Mouse (Mus musculus) C2C12 (cell line): Measurements from ENCODE around the gene Mtmr2. TPM values are rescaled to one million over a fixed set of nuclear protein-coding genes. Genes with fewer than 3 reads are reported as not detected.
"Not testable (repeated sequence)": the region's sequence is repeated elsewhere in the genome, so short reads cannot be mapped to it uniquely, and the experiment has no call there.

Experiments used
- H3K27me3 ChIP-seq: one replicate; pipeline ENCODE4 v1.6.1; 2011; ENCODE audit not compliant: control insufficient read depth, insufficient read depth, insufficient read length
- H3K36me3 ChIP-seq: one replicate; pipeline ENCODE4 v1.6.1; 2011; ENCODE audit not compliant: control insufficient read depth, insufficient read depth
- H3K4me3 ChIP-seq: one replicate; pipeline ENCODE4 v1.5.1; 2011; ENCODE audit warnings: mild to moderate bottlenecking, control low read depth; ENCODE audit not compliant: poor library complexity, insufficient read depth, severe bottlenecking
- H3K79me2 ChIP-seq: one replicate; pipeline ENCODE4 v1.6.1; 2011; ENCODE audit not compliant: control insufficient read depth, insufficient read depth
- H3K79me3 ChIP-seq: one replicate; pipeline ENCODE4 v1.6.1; 2011; ENCODE audit warnings: low read depth, control low read depth
- H3ac ChIP-seq: one replicate; pipeline ENCODE3; 2011; ENCODE audit warnings: low read depth; ENCODE audit not compliant: control insufficient read depth, insufficient read length
- CEBPB ChIP-seq: IDR thresholded peaks from one replicate; pipeline ENCODE4 v1.6.1; 2011; ENCODE audit warnings: low read depth, mild to moderate bottlenecking, control low read depth, moderate library complexity
- CTCF ChIP-seq: IDR thresholded peaks from one replicate; pipeline ENCODE4 v1.5.1; 2011; ENCODE audit not compliant: control insufficient read depth, insufficient read depth, insufficient read length
- FOSL1 ChIP-seq: IDR thresholded peaks from one replicate; pipeline ENCODE4 v1.8.0; 2011; ENCODE audit warnings: mild to moderate bottlenecking, low read length; ENCODE audit not compliant: poor library complexity, insufficient read depth, severe bottlenecking
- MAX ChIP-seq: IDR thresholded peaks from one replicate; pipeline ENCODE4 v1.6.1; 2011; ENCODE audit warnings: mild to moderate bottlenecking, control low read depth
- MYOD1 ChIP-seq: IDR thresholded peaks from one replicate; pipeline ENCODE4 v1.6.1; 2011; ENCODE audit warnings: low read depth; ENCODE audit not compliant: control insufficient read depth, insufficient read length
- MYOG ChIP-seq: IDR thresholded peaks from one replicate; pipeline ENCODE4 v1.6.1; 2011; ENCODE audit not compliant: control insufficient read depth, insufficient read length; ENCODE audit errors: extremely low read depth
- USF1 ChIP-seq: IDR thresholded peaks from one replicate; pipeline ENCODE4 v1.6.1; 2011; ENCODE audit warnings: low read depth, mild to moderate bottlenecking, control low read depth, moderate library complexity
- polyA plus RNA-seq: library from polyadenylated mRNA; unstranded; fragments of >200 nt; fragmentation: generic; extraction: Trizol; gene quantifications from one replicate; pipeline ENCODE4 v1.2.1, GENCODE M21; 2012; ENCODE audit warnings: missing spikeins

The Mtmr2 gene
- polyA plus RNA-seq, 1 experiment = 30.8 TPM

DNA sequence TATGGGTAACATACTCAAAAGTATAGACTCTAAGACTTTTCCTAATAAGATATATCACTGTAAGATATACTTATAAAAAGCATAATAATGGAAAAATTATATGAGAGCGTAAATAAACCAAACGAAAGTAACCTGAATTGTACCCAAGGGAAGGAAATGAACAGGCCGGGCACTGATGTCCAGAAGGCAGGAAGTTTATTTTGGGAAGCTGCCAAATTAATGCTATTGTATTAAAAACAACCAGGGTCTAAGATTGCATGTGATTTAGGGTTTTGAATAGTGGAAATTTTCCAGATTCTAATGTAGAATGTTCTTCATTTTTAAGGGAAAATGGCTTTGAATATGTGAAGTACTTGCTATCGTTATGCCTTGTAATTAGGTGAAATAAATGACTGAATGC is 4.3 kb downstream of the Mtmr2 start:
- Histone ChIP-seq H3K27me3 (no peaks in the 10 kb centered on the region), H3K36me3 (no peaks in the 10 kb centered on the region), H3K4me3 (no peak overlapping the region), H3K79me3 (peaks cover 49% of the 10 kb centered on the region), H3ac (no peak overlapping the region), H3K79me2 (peaks cover 57% of the 10 kb centered on the region)
- TF ChIP-seq CEBPB = no peak
- TF ChIP-seq CTCF = no peak
- TF ChIP-seq USF1 = no peak
- no peak for TF ChIP-seq FOSL1
- no peak for TF ChIP-seq MAX
- TF ChIP-seq MYOG = no peak
- TF ChIP-seq MYOD1 = no peak

DNA sequence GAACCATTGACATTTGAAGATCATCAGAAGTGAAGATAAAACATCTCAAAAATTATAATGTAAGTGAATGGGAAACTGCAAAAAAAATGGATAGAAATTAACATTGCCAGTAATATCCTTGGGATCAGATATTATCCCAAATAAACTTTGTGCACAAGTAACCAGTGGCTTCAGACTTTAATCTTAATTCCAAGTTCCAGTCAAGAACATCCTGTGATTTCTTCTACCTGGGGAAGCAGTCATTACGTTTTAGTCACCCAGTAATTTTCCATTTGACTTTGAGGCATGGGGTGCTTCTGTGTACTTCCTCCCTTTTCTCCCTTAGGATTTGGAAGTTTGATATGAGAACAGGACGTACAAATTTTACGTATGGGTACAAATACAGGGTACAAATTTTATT is 12.2 kb downstream of the Mtmr2 start:
- H3ac ChIP-seq = no peak overlapping the region
- no peaks in the 10 kb centered on the region for H3K27me3 ChIP-seq
- peaks cover 15% of the 10 kb centered on the region for H3K36me3 ChIP-seq
- H3K4me3 ChIP-seq = no peak overlapping the region
- TF ChIP-seq CEBPB (no peak), MAX (no peak), FOSL1 (no peak), USF1 (no peak), CTCF (no peak), MYOD1 (no peak), MYOG (no peak)
- H3K79me2 ChIP-seq = peaks cover 69% of the 10 kb centered on the region
- peaks cover 49% of the 10 kb centered on the region for H3K79me3 ChIP-seq

DNA sequence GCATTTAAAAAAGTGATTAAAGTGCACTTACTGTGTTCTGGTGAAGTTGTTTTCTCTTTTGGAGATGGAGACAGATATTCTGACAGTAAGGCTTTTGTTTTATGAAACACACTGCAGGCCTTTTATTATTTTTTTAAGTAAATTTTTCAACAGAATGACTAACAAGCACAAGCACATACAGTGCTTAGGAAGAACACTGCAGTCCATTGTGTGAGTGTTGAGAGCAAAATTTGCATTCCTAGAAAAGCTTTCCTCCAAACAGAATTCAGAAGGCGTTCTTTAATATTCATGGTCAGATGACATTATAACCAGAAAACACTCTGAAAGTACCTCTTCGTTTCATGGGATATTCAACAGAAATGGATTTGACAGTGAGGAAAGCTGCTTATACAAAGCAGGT is 17.4 kb downstream of the Mtmr2 start:
- peaks cover 96% of the 10 kb centered on the region for H3K79me2 ChIP-seq
- peaks cover 16% of the 10 kb centered on the region for H3K36me3 ChIP-seq
- TF ChIP-seq FOSL1 (no peak), CEBPB (no peak), MYOG (no peak), MAX (no peak), MYOD1 (no peak), USF1 (no peak), CTCF (no peak)
- H3ac ChIP-seq = no peak overlapping the region
- H3K4me3 ChIP-seq = no peak overlapping the region
- peaks cover 74% of the 10 kb centered on the region for H3K79me3 ChIP-seq
- H3K27me3 ChIP-seq = no peaks in the 10 kb centered on the region

DNA sequence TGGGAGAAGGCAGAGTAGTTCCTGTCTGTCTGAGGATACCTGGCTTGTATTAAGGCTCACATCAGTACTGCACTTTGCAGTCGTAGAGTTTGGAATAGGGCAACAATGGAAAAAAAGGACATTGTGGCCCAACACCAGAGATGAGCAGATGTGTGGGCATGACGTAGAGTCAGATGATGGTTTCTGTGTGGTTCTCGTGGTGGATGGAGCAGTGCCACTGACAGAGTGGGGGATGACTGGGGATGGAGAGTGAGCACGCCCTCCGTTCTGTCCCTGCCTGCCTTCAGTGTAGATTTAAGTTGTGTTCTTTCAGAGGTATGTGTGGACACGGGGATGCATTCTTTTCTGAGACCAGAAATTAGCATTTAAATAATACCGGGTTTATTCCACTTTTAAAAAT is 18.4 kb downstream of the Mtmr2 start:
- Histone ChIP-seq H3K79me2 (peaks cover 96% of the 10 kb centered on the region), H3K36me3 (peaks cover 10% of the 10 kb centered on the region), H3K79me3 (peaks cover 75% of the 10 kb centered on the region), H3ac (no peak overlapping the region), H3K4me3 (no peak overlapping the region), H3K27me3 (no peaks in the 10 kb centered on the region)
- TF ChIP-seq CTCF (no peak), MYOG (no peak), MAX (no peak), CEBPB (no peak), USF1 (no peak), MYOD1 (no peak), FOSL1 (no peak)

DNA sequence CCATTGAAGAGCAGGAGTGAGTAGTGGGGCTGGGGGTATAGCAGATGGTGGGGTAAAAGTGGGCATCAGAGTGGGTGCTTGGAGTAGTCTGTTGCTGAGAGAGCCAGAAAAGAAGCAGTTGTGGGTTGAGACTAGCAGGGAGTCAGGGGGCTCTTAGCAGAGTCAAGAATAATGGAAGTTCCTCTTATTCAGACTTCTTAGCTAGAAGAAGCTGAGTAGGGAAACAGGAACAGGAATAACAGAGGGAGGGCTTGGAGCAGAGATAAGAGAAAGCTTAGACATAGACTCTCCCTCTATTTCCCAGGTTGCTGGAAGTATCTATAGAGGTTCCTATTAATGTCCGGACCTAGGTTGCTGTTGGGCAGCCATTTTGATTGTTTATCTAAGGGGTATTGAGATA is 26.5 kb downstream of the Mtmr2 start:
- peaks cover 61% of the 10 kb centered on the region for H3K79me3 ChIP-seq
- H3K79me2 ChIP-seq = peaks cover 93% of the 10 kb centered on the region
- TF ChIP-seq CTCF = no peak
- TF ChIP-seq MAX = no peak
- TF ChIP-seq MYOG = no peak
- TF ChIP-seq MYOD1 = no peak
- TF ChIP-seq USF1 = no peak
- TF ChIP-seq CEBPB = no peak
- TF ChIP-seq FOSL1 = no peak
- H3ac ChIP-seq = no peak overlapping the region
- H3K27me3 ChIP-seq = no peaks in the 10 kb centered on the region
- no peaks in the 10 kb centered on the region for H3K36me3 ChIP-seq
- no peak overlapping the region for H3K4me3 ChIP-seq

DNA sequence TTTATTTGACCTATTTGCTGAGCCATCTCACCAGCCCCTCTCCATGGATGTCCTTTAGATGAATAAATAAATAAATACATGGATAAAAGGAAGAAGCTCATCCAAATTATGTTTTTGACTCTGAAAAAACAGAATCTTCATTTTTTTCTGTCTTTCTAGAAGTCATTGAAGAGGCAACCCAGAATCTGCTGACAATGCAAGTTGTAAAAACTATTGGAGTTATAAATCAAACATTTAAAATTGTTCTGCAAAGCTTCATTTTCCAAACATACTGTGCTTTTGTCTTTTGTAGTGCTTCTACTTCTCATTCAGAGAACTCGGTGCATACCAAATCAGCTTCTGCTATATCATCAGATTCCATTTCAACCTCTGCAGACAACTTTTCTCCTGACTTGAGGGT is 33.8 kb downstream of the Mtmr2 start:
- Histone ChIP-seq H3K79me3 (peaks cover 23% of the 10 kb centered on the region), H3K36me3 (peaks cover 24% of the 10 kb centered on the region), H3K79me2 (peaks cover 47% of the 10 kb centered on the region), H3K27me3 (no peaks in the 10 kb centered on the region), H3K4me3 (no peak overlapping the region), H3ac (no peak overlapping the region)
- no peak for TF ChIP-seq CTCF
- TF ChIP-seq CEBPB = no peak
- no peak for TF ChIP-seq USF1
- TF ChIP-seq MYOD1 = no peak
- TF ChIP-seq MAX = no peak
- no peak for TF ChIP-seq MYOG
- TF ChIP-seq FOSL1 = no peak

DNA sequence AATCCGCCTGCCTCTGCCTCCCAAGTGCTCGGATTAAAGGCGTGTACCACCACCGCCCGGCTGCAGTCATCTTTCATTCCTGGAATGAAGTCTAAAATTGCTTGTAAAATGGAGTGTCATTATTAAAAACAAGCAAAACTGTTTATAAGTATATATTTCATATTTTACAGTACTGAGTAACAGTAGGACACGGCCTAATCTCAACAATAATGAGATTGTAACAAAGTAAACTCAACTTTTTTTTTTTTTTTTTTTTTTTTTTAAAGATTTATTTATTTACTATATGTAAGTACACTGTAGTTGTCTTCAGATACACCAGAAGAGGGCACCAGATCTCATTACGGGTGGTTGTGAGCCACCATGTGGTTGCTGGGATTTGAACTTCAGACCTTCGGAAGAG is 42.7 kb downstream of the Mtmr2 start:
- H3K27me3 ChIP-seq, H3K79me3 ChIP-seq, H3ac ChIP-seq, H3K79me2 ChIP-seq, H3K4me3 ChIP-seq: not testable (repeated sequence)
- H3K36me3 ChIP-seq = peaks cover 54% of the 10 kb centered on the region
